Mouse (Mus musculus) liver, postnatal 0 days (tissue): ENCODE results near the gene Myt1l.

Experiments
- CTCF ChIP-seq: sonication (generic); IDR thresholded peaks from 2 replicates; pipeline ENCODE4 v1.5.1; 2016; ENCODE audit warnings: antibody characterized with exemption, low read depth
- EP300 ChIP-seq: IDR thresholded peaks from 2 replicates; pipeline ENCODE4 v1.6.1; 2016; ENCODE audit warnings: antibody characterized with exemption, low read depth, mild to moderate bottlenecking

DNA sequence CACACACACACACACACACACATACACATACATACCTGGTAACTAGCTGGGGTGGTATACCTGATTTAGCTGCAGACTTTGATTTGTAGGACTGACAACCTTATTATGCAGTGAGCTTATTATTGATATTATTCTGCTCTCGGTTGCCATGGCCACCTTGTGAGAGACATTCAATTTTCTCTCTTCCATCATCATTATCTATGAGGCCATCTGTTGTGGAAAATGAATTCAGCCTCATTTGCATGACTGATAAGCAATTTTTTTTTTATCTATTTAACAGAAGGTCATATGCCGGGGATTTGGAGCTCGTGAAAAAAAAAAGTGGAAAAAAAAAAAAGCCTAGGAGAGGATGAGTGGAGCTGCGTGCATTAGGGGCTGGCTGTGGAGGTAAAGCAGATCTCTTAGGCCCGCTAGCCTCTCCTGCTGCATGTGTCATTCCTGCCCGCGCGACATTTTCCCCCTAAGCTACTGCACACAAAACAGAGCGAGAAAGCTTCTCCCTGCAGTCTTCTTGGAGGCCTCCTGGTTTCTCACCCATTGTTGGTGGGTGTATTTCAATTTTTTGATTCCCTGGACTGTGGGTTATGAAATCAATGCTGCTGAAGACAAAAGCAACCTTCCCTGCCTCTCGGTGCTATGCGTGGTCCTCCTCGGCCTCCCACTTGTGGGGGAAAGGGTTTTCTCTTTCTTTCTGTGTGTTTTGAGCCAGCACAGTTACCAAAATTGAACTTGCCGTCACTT, at the start of gene Myt1l:
- TF ChIP-seq CTCF = no peak
- TF ChIP-seq EP300 = no peak
